Mouse (Mus musculus) yolk sac, embryonic 10.5 days (tissue): ENCODE results near the gene Gas2.

Source experiments
- DNase-seq: peaks from one replicate; pipeline ENCODE4 v3.0.0-alpha.2; 2017; ENCODE audit warnings: low spot score

Gene Gas2

GRCm38 (mm10) chr7:51885345-51885744 is 23.5 kb downstream of the Gas2 start:
- no peak for DNase-seq

- DNase-seq, result no peak
Measured at GRCm38 (mm10) chr7:51887678-51888567, 26.1 kb downstream of the Gas2 start.

- DNase-seq, result no peak
Measured at GRCm38 (mm10) chr7:51889601-51890000, 27.8 kb downstream of the Gas2 start.

DNA sequence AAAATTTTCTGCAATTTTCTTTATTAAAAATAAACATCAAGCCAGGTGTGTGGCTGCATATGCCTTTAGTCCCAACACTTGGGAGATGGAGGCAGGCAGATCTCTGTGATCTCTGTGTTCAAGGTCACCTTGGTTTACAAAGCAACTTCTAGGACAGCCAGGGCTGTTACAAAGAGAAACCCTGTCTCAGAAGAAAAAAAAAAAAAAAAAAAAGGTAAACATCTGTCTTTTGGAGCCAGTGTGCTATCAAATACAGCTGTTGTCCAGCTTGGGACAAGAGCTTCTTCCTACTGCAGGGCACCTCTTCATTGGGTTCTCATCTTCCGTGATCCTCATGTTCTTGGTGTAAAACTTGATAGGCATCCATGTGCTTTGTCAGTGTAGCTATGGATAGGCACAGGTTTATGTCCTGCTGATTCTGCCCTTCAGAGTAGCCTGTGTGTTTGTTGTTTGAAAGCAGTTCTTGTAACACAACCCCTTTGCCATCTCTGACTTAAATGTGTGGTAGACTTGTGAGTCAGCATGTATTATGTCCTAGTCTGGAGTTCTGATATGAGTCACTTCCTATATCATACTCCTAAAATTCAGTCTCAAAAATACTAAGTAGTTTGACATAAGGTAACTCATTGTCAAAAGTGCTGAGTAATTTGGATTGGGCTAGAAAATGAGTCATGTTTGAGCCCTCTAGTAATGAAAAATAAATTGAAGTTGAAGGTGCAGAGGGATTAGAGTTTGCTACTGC is 30.6 kb downstream of the Gas2 start:
- no peak for DNase-seq

DNA sequence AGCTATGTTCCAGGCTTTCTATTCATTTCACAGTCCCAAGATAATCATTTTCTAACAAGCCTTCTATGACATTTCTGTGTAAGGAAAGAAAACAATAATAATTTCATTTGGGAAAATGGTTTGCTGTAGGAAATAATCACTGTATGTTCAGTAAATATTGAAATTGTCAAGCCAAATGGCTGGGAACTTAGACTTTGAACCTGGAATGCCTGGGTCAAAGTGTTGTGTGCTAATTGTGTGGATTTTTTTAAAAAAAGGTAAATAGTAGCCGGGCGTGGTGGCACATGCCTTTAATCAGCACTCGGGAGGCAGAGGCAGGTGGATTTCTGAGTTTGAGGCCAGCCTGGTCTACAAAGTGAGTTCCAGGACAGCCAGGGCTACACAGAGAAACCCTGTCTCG is 31.2 kb downstream of the Gas2 start:
- DNase-seq, result no peak

- DNase-seq, result no peak
Measured at GRCm38 (mm10) chr7:51894133-51894801, 32.5 kb downstream of the Gas2 start.

DNA sequence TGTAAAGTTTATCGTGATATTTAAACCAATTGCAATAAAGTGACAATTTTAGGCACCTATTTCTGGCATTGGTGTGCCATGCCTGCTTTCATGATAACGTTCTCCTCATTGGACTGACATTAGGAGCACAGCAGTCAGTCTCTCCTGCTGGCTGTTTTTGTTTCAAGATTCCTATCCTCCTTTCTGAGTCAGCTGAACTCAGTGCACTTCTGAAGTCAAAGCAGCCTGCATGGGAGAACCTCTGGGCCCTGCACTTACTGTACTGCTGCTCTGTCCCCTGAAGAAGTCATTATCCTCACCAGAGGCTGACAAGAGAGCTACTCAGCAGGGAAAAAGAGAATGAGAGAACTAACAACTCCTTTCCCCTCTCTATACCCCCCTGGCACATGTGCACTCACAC is 33.1 kb downstream of the Gas2 start:
- DNase-seq, result no peak

GRCm38 (mm10) chr7:51899066-51899465 is 37.3 kb downstream of the Gas2 start:
- DNase-seq, result no peak

GRCm38 (mm10) chr7:51913292-51914050 is 51.7 kb downstream of the Gas2 start:
- no peak for DNase-seq

- DNase-seq, result no peak
Measured at GRCm38 (mm10) chr7:51914132-51914531, 52.3 kb downstream of the Gas2 start.

DNA sequence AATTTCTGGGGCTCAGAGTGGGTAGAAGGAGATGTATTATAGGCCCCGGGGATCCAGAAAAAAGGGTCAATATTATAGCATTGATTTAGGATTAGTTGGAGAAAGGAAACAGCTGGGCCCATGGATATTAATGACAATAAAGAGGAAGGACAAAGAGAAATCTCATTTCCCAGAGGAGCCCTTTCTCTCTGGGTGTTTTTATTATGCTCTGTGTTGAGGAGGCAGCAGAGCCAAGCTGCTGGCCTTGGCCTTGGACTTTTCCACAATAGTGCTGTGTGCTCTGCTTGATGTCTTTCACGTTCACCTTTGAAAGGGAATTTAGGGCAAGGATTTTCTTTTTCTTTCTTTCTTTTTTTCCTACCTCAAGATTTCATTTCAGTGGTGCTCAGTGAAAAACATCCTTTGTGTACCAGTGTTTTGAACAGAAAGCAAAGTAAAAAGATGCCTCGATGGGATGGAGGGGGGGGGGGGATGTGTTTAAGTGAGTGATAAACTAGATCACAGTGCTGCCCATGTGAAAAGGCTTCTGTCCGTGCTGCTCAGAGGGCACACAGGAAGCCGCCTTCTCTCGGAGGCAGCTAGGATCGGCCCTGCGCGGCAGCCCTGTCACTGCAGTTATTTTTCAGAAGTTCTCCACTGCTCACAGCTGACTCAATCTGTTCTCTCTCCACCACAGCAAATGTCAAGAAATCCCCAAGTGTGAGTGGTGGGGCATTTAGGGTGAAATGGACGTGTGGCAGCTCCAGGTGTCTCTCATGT is 67.1 kb downstream of the Gas2 start:
- no peak for DNase-seq

- DNase-seq, result no peak
Measured at GRCm38 (mm10) chr7:51931217-51931616, 69.4 kb downstream of the Gas2 start.

- no peak for DNase-seq
Measured at GRCm38 (mm10) chr7:51937337-51937736, 75.5 kb downstream of the Gas2 start.

GRCm38 (mm10) chr7:51940461-51940860 is 78.6 kb downstream of the Gas2 start:
- no peak for DNase-seq

GRCm38 (mm10) chr7:51955424-51956041 is 93.7 kb downstream of the Gas2 start:
- no peak for DNase-seq

DNA sequence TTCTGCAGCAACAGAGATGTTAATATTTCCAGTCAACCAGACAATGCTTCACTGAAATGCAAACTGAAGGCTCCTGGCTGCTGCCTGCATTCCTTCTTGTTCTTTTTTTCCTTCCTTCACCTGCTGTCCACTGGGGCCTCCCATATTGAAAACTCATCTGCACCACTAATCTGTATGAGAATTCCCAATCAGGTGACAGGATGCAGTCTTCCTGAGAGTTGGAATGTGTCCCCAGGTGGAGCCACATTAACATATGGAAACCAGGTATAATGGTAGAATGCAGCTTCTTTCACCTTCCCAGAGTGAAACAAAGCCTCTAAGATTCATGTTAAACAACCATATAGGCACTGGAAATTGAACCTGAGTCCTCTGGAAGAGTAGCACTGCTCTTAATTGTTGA is 96.0 kb downstream of the Gas2 start:
- DNase-seq, result no peak

DNA sequence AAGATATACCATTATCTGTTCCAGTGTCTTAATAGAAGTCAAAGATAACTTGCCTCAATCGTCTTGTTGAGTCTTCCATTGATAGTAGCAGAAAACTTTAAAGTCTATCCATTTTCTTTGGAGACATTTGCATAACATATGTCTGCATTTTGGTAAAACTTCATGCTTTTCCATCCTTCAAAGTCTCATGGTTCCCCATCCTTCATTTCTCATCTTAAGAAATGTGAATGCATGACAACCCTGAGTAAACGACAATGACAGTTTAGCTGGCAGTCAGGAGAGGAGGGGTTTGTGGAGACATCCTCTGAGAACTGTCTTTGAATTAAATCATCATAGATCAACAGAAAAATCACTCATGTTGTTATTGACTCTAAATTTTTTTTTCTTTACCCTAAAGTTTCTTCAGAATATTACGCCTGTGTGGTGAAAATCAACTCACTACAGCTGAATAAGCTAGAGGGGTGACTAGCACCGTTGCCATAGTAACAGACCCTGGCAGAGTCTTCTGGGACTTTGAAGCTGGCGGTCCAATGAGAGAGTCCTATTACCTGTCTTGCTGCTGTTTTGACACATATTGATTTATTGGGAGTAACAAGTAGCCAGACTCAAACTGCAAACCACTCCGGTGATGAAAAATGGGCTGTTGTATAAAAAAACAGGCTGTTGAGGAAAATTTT is 99.0 kb downstream of the Gas2 start:
- DNase-seq, result no peak

DNA sequence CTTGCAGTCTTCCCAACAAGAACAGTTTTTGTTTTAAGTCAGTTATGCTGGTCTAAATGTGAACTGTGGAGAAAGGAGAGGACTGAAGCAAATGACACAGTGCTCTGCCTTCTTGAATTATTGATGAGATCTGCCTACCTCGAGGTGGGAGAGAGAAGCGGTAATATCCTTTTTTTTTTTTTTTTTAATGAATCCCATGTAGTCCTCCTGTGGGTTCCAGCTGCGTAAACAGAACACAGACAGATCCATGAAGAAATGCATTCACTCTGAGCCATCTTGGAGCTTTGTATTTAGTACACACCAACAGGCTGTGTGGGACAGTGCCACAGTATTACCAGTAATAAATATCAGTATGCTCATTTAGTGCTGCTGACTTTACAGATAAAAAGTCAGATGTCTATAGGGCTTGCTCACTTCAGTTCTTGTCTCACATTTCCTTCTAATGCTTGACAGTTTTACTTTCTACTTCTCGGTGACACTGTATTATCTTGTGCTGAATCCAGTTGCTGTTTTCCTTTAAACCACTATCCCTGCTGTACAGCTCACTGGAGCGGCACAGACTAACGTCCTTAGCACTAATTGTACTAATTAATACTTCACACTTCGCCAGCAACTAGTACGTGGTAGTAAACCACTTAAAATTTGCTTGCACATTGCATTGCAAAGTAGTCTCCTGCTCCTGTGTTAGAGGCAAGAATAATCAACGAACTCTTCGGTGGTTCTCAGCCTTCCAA is 100.6 kb downstream of the Gas2 start:
- no peak for DNase-seq

- no peak for DNase-seq
Measured at GRCm38 (mm10) chr7:51964681-51965080, 102.9 kb downstream of the Gas2 start.

DNA sequence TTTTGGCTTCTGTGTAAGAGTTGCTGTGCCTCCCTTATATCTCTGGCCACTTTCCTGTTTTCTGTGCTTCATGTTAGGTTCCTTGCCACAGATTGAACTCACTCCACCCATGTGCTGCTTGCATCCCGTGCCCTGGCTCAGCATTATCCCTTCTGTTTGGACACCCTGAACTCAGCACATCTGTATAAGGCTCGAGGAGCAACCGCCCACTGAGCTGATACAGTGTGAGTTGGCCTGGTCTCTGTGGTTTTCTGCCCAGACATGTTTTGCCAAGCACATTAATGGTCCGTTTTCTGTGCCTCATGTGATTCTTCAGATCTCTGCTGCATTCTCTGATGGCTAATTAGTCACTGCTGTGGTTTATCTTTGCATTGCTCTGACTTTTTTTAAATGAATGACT is 105.8 kb downstream of the Gas2 start:
- no peak for DNase-seq
